Mouse (Mus musculus): ENCODE results near the gene Anapc13. TPM values are rescaled to one million over a fixed set of nuclear protein-coding genes. Genes with fewer than 3 reads are reported as not detected.

Gene Anapc13
- polyA plus RNA-seq, 1 experiment from 2014 or later = 146 TPM

DNA sequence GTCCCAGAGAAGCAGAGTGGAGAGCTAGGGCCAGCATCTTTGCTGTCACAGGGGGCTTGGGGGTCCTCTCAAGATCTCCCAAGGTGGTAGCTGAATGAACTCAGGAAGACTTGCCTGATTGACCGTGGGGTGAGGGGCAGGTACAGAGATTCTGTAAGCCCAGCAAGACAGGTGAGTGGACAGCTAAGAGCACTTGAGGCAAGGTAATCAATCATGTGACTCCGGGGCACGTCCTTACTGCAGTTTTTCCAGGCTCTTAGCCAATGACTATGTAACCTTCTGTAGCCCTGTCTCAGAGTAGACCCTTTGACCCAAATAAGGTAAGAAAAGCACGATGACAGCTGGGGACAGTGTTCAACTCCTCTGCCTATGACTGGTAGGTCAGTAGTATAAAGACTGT, 11.0 kb downstream of the Anapc13 start:
- Histone ChIP-seq H3K9me3 (ENCODE audit: control insufficient read depth, low read length) (no peaks in the 10 kb centered on the region), H3K4me3 (ENCODE audit: low read length) (no peak overlapping the region), H3K27me3 (replicated peaks; ENCODE audit: control insufficient read depth, insufficient read depth, low read length) (no peaks in the 10 kb centered on the region), H3K36me3 (ENCODE audit: control insufficient read depth, insufficient read depth, low read length) (no peaks in the 10 kb centered on the region; the same call in 1 of the 2 replicates), H3K27ac (ENCODE audit: low read depth, low read length) (no peak overlapping the region), H3K4me2 (ENCODE audit: low read length) (no peak overlapping the region), H3K9ac (ENCODE audit: low read depth, low read length) (no peak overlapping the region), H3K4me1 (ENCODE audit: control insufficient read depth, insufficient read depth, low read depth, low read length) (no peaks in the 10 kb centered on the region)
- ATAC-seq = no peak
- WGBS = 62% methylated on average over 4 of the region's 4 CpGs

DNA sequence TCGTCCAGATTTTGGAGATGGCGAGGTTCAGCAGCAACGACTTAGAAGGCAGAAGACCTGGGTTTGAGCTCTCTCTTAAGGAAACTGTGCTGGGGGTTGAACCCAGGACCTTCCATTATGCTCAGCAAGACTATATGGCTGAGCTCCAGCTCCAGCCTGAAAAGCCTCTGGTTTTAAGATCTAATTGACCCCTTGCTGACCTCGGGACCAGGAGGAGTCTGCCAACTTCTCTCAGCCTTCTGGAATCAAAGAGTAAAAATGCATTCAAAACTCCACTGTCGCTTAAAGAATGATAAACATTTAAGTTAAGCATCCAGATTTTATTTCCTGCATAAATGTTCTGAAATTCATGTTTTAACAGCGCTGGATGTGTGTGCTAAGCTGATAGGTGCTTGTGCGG, 12.9 kb downstream of the Anapc13 start:
- Histone ChIP-seq H3K4me2 (ENCODE audit: low read length) (no peak overlapping the region), H3K9me3 (ENCODE audit: control insufficient read depth, low read length) (no peaks in the 10 kb centered on the region), H3K27me3 (replicated peaks; ENCODE audit: control insufficient read depth, insufficient read depth, low read length) (no peaks in the 10 kb centered on the region), H3K4me3 (ENCODE audit: low read length) (no peak overlapping the region), H3K4me1 (ENCODE audit: control insufficient read depth, insufficient read depth, low read depth, low read length) (peaks cover 11% of the 10 kb centered on the region), H3K9ac (ENCODE audit: low read depth, low read length) (no peak overlapping the region), H3K36me3 (ENCODE audit: control insufficient read depth, insufficient read depth, low read length) (no peaks in the 10 kb centered on the region; the same call in 1 of the 2 replicates), H3K27ac (ENCODE audit: low read depth, low read length) (no peak overlapping the region)
- WGBS = 67% methylated on average over 7 of the region's 7 CpGs
- no peak for ATAC-seq

DNA sequence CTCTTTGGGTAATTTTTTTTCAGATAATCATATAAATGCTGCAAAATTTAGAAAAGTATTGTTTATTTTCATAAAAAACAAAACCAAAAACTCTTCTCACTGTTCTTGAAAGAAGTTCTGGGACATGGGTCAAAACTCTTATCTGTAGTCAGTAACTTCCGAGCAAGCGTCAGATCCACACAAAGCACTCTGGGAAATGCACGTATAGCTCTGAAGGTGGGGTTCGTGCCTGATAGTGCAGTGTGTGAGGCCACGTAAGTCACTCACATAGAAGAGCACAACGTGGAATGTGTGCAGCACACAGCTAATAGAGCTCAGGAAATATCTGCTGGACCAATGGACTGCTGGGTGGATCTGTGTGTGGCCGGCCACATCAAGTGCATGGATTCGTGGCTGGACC, 13.4 kb downstream of the Anapc13 start:
- no peaks in the 10 kb centered on the region for H3K27me3 ChIP-seq (replicated peaks; ENCODE audit: control insufficient read depth, insufficient read depth, low read length)
- H3K4me2 ChIP-seq (ENCODE audit: low read length) = no peak overlapping the region
- ATAC-seq = no peak
- H3K4me3 ChIP-seq (ENCODE audit: low read length) = no peak overlapping the region
- 88% methylated on average over 8 of the region's 8 CpGs for WGBS
- H3K4me1 ChIP-seq (ENCODE audit: control insufficient read depth, insufficient read depth, low read depth, low read length) = peaks cover 16% of the 10 kb centered on the region
- no peaks in the 10 kb centered on the region for H3K9me3 ChIP-seq (ENCODE audit: control insufficient read depth, low read length)
- no peaks in the 10 kb centered on the region for H3K36me3 ChIP-seq (ENCODE audit: control insufficient read depth, insufficient read depth, low read length)
- no peak overlapping the region for H3K9ac ChIP-seq (ENCODE audit: low read depth, low read length)
- H3K27ac ChIP-seq (ENCODE audit: low read depth, low read length) = no peak overlapping the region

DNA sequence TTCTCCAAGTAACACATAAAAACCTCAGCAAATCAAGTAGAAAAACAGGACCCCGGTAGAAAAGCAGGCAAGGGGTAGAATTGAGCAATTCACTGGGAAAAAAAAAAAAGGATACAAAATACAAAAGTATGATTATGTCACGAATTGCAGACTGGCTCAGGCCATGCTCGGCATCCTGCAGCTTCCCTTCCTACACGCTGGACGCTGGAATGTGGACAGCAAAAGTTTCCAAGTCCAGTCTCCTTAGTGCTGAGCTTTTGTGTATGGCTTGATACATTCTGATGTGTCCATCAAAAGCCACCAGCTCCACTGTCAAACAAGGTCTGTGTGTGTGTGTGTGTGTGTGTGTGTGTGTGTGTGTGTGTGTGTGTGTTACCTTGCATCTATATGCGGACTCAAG, 15.4 kb downstream of the Anapc13 start:
- 68% methylated on average over 6 of the region's 6 CpGs for WGBS
- ATAC-seq = no peak

DNA sequence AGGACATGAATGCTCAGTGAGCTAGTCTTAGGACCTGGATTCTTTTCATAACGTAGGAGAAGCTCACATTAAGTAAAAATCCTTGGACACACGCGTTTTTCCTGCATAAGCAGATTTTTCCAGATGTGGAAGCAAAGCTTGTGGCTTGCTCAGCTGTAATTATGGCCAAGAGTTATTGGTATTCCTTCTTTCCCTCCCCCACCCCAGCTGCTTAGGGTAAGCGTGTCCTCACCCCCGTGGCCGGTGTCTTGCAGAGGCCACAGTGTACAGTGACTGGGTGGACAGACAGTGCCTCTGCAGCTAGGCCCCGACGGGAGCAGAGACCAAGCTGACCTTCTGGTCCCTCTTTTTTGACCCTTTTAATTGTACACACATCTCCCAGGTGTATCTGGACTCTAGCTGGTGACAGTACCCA, 17.0 kb downstream of the Anapc13 start:
- no peak overlapping the region for H3K4me3 ChIP-seq (ENCODE audit: low read length)
- peak overlapping the region; percentile 19 for H3K27ac ChIP-seq (ENCODE audit: low read depth, low read length)
- 36% methylated on average over 8 of the region's 8 CpGs for WGBS
- peak; percentile 32; the same call in 1 of the 2 replicates for ATAC-seq
- H3K9me3 ChIP-seq (ENCODE audit: control insufficient read depth, low read length) = no peaks in the 10 kb centered on the region
- H3K27me3 ChIP-seq (replicated peaks; ENCODE audit: control insufficient read depth, insufficient read depth, low read length) = no peaks in the 10 kb centered on the region
- no peak overlapping the region for H3K9ac ChIP-seq (ENCODE audit: low read depth, low read length)
- H3K4me1 ChIP-seq (ENCODE audit: control insufficient read depth, insufficient read depth, low read depth, low read length) = peaks cover 22% of the 10 kb centered on the region
- no peaks in the 10 kb centered on the region for H3K36me3 ChIP-seq (ENCODE audit: control insufficient read depth, insufficient read depth, low read length)
- no peak overlapping the region for H3K4me2 ChIP-seq (ENCODE audit: low read length)

More for the DNA sequence above, 15.4 kb downstream of the Anapc13 start:
- no peak overlapping the region for H3K27ac ChIP-seq (ENCODE audit: low read depth, low read length)
- H3K4me3 ChIP-seq (ENCODE audit: low read length) = no peak overlapping the region
- H3K27me3 ChIP-seq (replicated peaks; ENCODE audit: control insufficient read depth, insufficient read depth, low read length) = no peaks in the 10 kb centered on the region
- H3K4me1 ChIP-seq (ENCODE audit: control insufficient read depth, insufficient read depth, low read depth, low read length) = peaks cover 22% of the 10 kb centered on the region
- H3K9ac ChIP-seq (ENCODE audit: low read depth, low read length) = no peak overlapping the region
- no peaks in the 10 kb centered on the region for H3K36me3 ChIP-seq (ENCODE audit: control insufficient read depth, insufficient read depth, low read length)
- H3K4me2 ChIP-seq (ENCODE audit: low read length) = no peak overlapping the region
- H3K9me3 ChIP-seq (ENCODE audit: control insufficient read depth, low read length) = no peaks in the 10 kb centered on the region

DNA sequence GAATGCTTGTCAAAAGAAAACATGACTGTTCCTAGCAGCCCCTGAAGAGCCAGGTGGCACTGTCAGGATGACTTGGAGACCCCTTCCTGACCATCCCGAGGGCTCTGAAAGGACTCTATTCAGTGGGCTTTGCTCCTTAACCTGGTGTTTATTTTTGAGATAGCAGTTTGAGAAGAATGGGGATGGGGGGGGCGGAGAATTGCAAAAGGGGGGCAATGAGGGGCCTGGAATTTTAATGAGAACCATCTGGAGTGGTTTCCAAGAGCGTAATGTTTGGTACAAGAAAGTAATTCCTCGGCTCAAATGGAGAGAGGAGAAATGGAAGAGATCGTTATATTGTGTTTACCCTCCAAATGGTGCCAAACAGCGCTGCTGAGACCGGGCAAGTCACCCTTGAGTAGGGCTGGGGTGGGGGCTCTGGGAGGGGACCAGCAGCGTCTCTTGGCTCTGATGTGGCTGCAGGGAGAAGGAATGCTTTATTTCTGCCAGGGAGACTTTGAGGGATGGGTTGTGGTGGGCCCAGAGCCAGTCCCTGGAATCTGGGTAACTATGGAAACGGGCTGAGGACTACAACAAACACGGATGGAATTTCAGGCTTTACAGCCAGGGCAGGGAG, 17.5 kb downstream of the Anapc13 start:
- Histone ChIP-seq H3K9ac (ENCODE audit: low read depth, low read length) (no peak overlapping the region), H3K4me2 (ENCODE audit: low read length) (peak overlapping the region; percentile 54), H3K27me3 (replicated peaks; ENCODE audit: control insufficient read depth, insufficient read depth, low read length) (no peaks in the 10 kb centered on the region), H3K9me3 (ENCODE audit: control insufficient read depth, low read length) (no peaks in the 10 kb centered on the region), H3K27ac (ENCODE audit: low read depth, low read length) (peak overlapping the region; percentile 19), H3K4me3 (ENCODE audit: low read length) (peak overlapping the region; percentile 21; the same call in 1 of the 2 replicates), H3K4me1 (ENCODE audit: control insufficient read depth, insufficient read depth, low read depth, low read length) (peaks cover 22% of the 10 kb centered on the region), H3K36me3 (ENCODE audit: control insufficient read depth, insufficient read depth, low read length) (no peaks in the 10 kb centered on the region)
- peak; percentile 95 for ATAC-seq
- 6% methylated on average over 10 of the region's 10 CpGs for WGBS

DNA sequence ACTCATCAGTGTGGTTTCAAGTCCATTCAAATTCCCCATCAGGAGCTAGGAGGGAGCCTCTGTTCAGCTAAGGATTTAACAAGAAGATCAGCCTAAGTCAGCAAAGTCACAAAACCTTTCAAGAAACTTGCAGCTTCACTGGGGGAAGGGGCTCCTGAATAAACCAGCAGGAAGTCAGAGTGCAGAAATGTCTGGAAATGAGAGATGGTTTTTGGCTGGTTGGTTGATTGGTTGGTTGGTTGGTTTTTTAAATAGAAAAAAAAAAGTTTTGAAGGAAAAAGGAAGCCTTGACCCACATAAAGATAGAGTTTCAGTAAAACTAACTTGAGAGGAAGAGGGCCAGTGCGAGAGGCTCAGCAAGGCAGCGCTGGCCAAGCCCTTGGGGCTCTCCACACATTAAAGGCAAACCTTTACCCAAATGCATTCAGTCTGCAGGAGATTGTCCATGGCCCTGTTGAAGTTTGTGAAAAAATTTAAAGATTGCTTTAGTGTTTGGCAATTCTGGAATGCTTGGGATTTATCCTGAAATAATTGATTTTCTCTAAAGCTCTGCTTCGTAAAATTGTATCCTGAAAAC, 19.1 kb downstream of the Anapc13 start:
- ATAC-seq = no peak
- Histone ChIP-seq H3K27me3 (replicated peaks; ENCODE audit: control insufficient read depth, insufficient read depth, low read length) (no peaks in the 10 kb centered on the region), H3K4me2 (ENCODE audit: low read length) (no peak overlapping the region), H3K4me3 (ENCODE audit: low read length) (no peak overlapping the region), H3K4me1 (ENCODE audit: control insufficient read depth, insufficient read depth, low read depth, low read length) (peaks cover 28% of the 10 kb centered on the region), H3K36me3 (ENCODE audit: control insufficient read depth, insufficient read depth, low read length) (no peaks in the 10 kb centered on the region), H3K27ac (ENCODE audit: low read depth, low read length) (no peak overlapping the region), H3K9ac (ENCODE audit: low read depth, low read length) (no peak overlapping the region), H3K9me3 (ENCODE audit: control insufficient read depth, low read length) (no peaks in the 10 kb centered on the region)
- 75% methylated on average over 3 of the region's 3 CpGs for WGBS

DNA sequence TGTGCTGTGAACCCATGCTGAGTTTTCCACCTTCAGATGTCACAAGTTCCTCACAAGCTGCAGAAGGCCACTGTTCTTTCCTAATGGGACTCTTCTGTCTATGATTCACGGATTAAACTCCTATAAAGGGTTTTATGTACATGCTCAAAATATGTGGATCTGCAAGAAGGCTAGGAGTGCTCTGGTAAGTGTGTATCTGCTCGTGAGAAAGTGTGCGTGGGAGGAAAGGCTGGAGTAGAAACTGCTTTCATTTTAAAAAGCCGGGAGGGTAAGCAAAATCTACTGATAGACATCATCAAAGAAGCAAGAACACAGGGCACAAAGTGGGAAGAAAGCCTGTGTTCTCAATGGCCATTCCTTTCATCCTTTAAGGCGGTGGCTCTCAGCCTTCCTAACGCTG, 20.9 kb downstream of the Anapc13 start:
- WGBS = 86% methylated on average over 6 of the region's 6 CpGs
- no peaks in the 10 kb centered on the region for H3K36me3 ChIP-seq (ENCODE audit: control insufficient read depth, insufficient read depth, low read length)
- H3K9me3 ChIP-seq (ENCODE audit: control insufficient read depth, low read length) = no peaks in the 10 kb centered on the region
- H3K4me1 ChIP-seq (ENCODE audit: control insufficient read depth, insufficient read depth, low read depth, low read length) = peaks cover 38% of the 10 kb centered on the region
- no peaks in the 10 kb centered on the region for H3K27me3 ChIP-seq (replicated peaks; ENCODE audit: control insufficient read depth, insufficient read depth, low read length)
- ATAC-seq = no peak
- no peak overlapping the region for H3K9ac ChIP-seq (ENCODE audit: low read depth, low read length)
- no peak overlapping the region for H3K4me2 ChIP-seq (ENCODE audit: low read length)
- H3K27ac ChIP-seq (ENCODE audit: low read depth, low read length) = no peak overlapping the region
- H3K4me3 ChIP-seq (ENCODE audit: low read length) = no peak overlapping the region

DNA sequence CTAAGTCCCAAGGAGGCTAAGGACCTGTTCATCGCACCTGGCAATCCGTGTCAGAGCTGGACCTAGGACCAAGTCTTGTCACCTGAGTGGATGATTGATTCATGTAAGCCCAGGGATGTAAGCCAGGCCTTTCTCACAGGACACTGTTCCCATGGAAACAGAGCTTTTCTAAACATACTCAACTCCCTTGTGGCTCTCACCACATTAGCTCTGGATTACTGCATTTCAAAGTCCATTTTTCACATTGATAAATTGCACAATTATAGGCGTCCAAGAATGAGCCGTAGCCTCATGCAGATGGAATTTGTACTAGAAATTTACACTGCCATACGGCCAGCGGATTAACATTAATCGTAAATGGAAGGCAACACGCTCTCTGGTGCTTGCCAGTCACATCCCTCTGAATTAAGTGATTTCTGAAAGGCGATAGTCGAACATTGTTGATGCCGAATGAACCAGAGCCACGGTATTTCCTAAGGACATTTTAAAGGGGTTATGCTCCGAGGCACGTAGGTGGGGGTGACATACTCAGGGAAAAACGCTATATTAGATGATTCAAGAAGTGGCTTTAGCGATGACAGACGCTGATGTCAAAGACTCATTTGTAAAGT, 23.9 kb downstream of the Anapc13 start:
- H3K27ac ChIP-seq (ENCODE audit: low read depth, low read length) = peak overlapping the region; percentile 36; the same call in 1 of the 2 replicates

More for the DNA sequence above, 23.9 kb downstream of the Anapc13 start:
- no peaks in the 10 kb centered on the region for H3K9me3 ChIP-seq (ENCODE audit: control insufficient read depth, low read length)
- H3K4me2 ChIP-seq (ENCODE audit: low read length) = peak overlapping the region; percentile 41
- H3K9ac ChIP-seq (ENCODE audit: low read depth, low read length) = peak overlapping the region; percentile 14; the same call in 1 of the 2 replicates
- H3K4me3 ChIP-seq (ENCODE audit: low read length) = no peak overlapping the region
- peak; percentile 75 for ATAC-seq
- 29% methylated on average over 17 of the region's 17 CpGs for WGBS
- no peaks in the 10 kb centered on the region for H3K27me3 ChIP-seq (replicated peaks; ENCODE audit: control insufficient read depth, insufficient read depth, low read length)
- no peaks in the 10 kb centered on the region for H3K36me3 ChIP-seq (ENCODE audit: control insufficient read depth, insufficient read depth, low read length)
- H3K4me1 ChIP-seq (ENCODE audit: control insufficient read depth, insufficient read depth, low read depth, low read length) = peaks cover 16% of the 10 kb centered on the region
